Mouse (Mus musculus): ENCODE data around the gene Anxa10. TPM values are rescaled to one million over a fixed set of nuclear protein-coding genes. Genes with fewer than 3 reads are reported as not detected.
A peak's percentile ranks its signal among the peaks of the same experiment; 100 is the strongest.

Anxa10 gene
- not detected for total RNA-seq (2021)
- long read RNA-seq, experiment 1: 0 reads
- long read RNA-seq, experiment 2: 0 reads

- DNase-seq: no peak
Measured at GRCm38 (mm10) chr8:62123098-62123497, at the start of gene Anxa10. TSS of gene Anxa10 (minus strand) at chr8:62123150.

- no peak for DNase-seq
Measured at GRCm38 (mm10) chr8:62132662-62133366, 9.9 kb upstream of the Anxa10 start.

- DNase-seq: no peak
Measured at GRCm38 (mm10) chr8:62097213-62097612, 25.7 kb downstream of the Anxa10 start.

GRCm38 (mm10) chr8:62081804-62082203 lies 41.1 kb downstream of the Anxa10 start:
- DNase-seq: no peak

GRCm38 (mm10) chr8:62080195-62080802 lies 42.7 kb downstream of the Anxa10 start:
- DNase-seq: no peak

- no peak for DNase-seq
Measured at GRCm38 (mm10) chr8:62068305-62068704, 54.6 kb downstream of the Anxa10 start.

- peak; percentile 16 for DNase-seq
Measured at GRCm38 (mm10) chr8:62060357-62060756, 62.6 kb downstream of the Anxa10 start.

GRCm38 (mm10) chr8:62046809-62047208 lies 76.1 kb downstream of the Anxa10 start:
- DNase-seq: peak; percentile 10

GRCm38 (mm10) chr8:62034351-62034750 lies 88.6 kb downstream of the Anxa10 start:
- DNase-seq: no peak

GRCm38 (mm10) chr8:62014582-62014981 lies 108.4 kb downstream of the Anxa10 start:
- DNase-seq: no peak

- no peak for DNase-seq
Measured at GRCm38 (mm10) chr8:62014166-62014565, 108.8 kb downstream of the Anxa10 start.

Other genes with a start within 250 kb of the Anxa10 start
- 10 to 100 TPM; 32.3 to 37.3 TPM for gene Palld, start 220.5 kb downstream of the Anxa10 start, total RNA-seq (2021)
- 1 to 10 TPM; 2.3 to 6.5 TPM for gene Ddx60, start 195.1 kb downstream of the Anxa10 start, total RNA-seq (2021)